Mouse (Mus musculus) neural tube, embryonic 11.5 days (tissue): Measurements from ENCODE around the gene AI481877. TPM values are rescaled to one million over a fixed set of nuclear protein-coding genes. Genes with fewer than 3 reads are reported as not detected.

Experiments used
- ATAC-seq: fragments of 200-750 bp; cut with Nextera tagmentation; 2 replicates; pipeline ENCODE4 v1.8.0; 2017; ENCODE audit warnings: moderate number of reproducible peaks, mild to moderate bottlenecking, moderate TSS enrichment, moderate library complexity; ENCODE audit not compliant: insufficient read depth, low FRiP score, low TSS enrichment
- DNase-seq: peaks from one replicate; pipeline ENCODE4 v3.0.0-alpha.2; 2015; ENCODE audit warnings: low spot score
- H3K27ac ChIP-seq: fragments of 300-500 bp; sonication (generic); 2 replicates; pipeline ENCODE4 v1.5.1; 2014; ENCODE audit warnings: low read depth, mild to moderate bottlenecking, low read length
- H3K27me3 ChIP-seq: fragments of 300-500 bp; sonication (generic); 2 replicates; pipeline ENCODE4 v1.6.1; 2014; ENCODE audit warnings: mild to moderate bottlenecking, low read length, mixed read lengths; ENCODE audit not compliant: control insufficient read depth, insufficient read depth
- H3K36me3 ChIP-seq: fragments of 300-500 bp; sonication (generic); 2 replicates; pipeline ENCODE4 v1.6.1; 2014; ENCODE audit warnings: mild to moderate bottlenecking, low read length, moderate library complexity, mixed read lengths; ENCODE audit not compliant: control insufficient read depth, insufficient read depth
- H3K4me1 ChIP-seq: fragments of 300-500 bp; sonication (generic); 2 replicates; pipeline ENCODE4 v1.6.1; 2014; ENCODE audit warnings: low read length, mixed read lengths; ENCODE audit not compliant: control insufficient read depth, insufficient read depth
- H3K4me2 ChIP-seq: fragments of 300-500 bp; sonication (generic); 2 replicates; pipeline ENCODE4 v1.6.1; 2014; ENCODE audit warnings: low read depth, mild to moderate bottlenecking, moderate library complexity
- H3K4me3 ChIP-seq: fragments of 300-500 bp; sonication (generic); 2 replicates; pipeline ENCODE4 v1.5.1; 2014; ENCODE audit warnings: low read depth, low read length
- H3K9ac ChIP-seq: fragments of 300-500 bp; sonication (generic); 2 replicates; pipeline ENCODE4 v1.6.1; 2014; ENCODE audit warnings: mild to moderate bottlenecking, low read length
- H3K9me3 ChIP-seq: fragments of 300-500 bp; sonication (generic); 2 replicates; pipeline ENCODE4 v1.6.1; 2016; ENCODE audit warnings: low read length; ENCODE audit not compliant: control insufficient read depth
- WGBS: fragments of 180-500 bp; shearing (Covaris S2); extraction: QIAGEN DNeasy Blood & Tissue Kit; methylation state at CpG from one replicate; pipeline ENCODE4 v1.1.7; 2014; 5-methylcytosine and 5-hydroxymethylcytosine counted together
- polyA plus RNA-seq: library from polyadenylated mRNA; unstranded; fragments of >200 nt; fragmentation: Nextera tagmentation; extraction: Ambion mirVana; gene quantifications from 2 replicates; pipeline ENCODE4 v1.2.1, GENCODE M21; 2014

AI481877 gene
- polyA plus RNA-seq, 1 experiment from 2014 or later, result not detected

DNA sequence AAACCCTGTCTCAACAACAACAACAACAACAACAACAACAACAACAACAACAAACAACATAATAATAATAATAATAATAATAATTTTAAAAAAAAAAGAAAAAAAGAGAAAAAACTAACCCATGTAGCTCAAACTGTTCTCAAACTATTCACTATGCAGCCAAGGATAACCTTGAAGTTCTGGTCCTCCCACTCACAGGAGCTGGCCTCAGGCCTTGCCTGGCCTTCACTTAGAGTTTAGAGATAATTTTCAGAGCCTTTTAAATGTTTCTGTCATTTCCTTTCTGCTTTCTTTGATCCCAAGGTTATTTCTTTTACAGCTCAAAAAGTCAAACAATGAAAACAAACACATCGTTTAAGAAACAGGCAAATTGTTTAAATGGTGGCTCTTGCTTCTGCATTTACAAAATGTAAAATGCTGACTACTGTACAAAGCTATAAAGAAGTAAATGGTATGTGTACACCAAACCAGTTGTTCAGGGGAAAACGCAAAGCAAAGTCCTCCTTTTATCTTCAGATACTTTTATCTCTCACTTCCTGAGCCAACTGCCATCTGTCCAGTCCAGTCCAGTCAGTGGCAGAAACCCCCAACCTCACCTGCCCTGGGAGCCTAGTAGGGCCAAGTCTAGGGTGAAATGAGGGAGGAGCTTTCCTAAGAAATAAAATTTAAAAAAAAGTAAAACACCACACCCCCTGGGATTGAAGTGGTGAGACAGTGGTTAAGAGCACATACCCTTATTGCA is 34.6 kb upstream of the AI481877 start:
- no peak overlapping the region for H3K4me2 ChIP-seq
- no peak for ATAC-seq
- H3K27ac ChIP-seq, result no peak overlapping the region
- no peaks in the 10 kb centered on the region for H3K4me1 ChIP-seq
- 82% methylated on average over 2 of the region's 2 CpGs for WGBS
- no peak overlapping the region for H3K9ac ChIP-seq
- no peaks in the 10 kb centered on the region for H3K36me3 ChIP-seq
- no peak overlapping the region for H3K4me3 ChIP-seq
- no peaks in the 10 kb centered on the region for H3K9me3 ChIP-seq
- DNase-seq, result no peak
- no peaks in the 10 kb centered on the region for H3K27me3 ChIP-seq

DNA sequence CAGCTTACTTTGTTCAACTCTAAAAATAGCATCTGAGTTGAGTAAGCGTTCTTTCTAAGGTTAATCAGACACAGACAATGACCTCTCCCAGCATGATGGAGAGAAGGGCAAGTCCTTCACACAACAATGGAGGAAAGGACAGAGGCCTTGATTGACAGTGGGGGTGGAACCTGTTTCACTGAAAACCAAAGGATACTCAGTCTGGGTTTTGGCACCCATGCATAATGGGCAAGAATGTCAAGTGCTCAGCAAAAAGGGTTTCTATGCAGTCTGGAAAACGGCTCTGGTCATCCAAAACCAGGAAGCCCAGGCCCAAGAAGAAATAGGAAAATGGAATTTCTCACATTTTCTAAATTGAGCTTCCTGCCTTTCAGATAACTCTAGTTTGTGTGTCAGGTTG is 33.8 kb upstream of the AI481877 start:
- H3K4me1 ChIP-seq, result no peaks in the 10 kb centered on the region
- no peaks in the 10 kb centered on the region for H3K36me3 ChIP-seq
- no peaks in the 10 kb centered on the region for H3K27me3 ChIP-seq
- H3K4me3 ChIP-seq, result no peak overlapping the region
- WGBS, result 37% methylated on average over 2 of the region's 2 CpGs
- DNase-seq (no peak), ATAC-seq (no peak)
- H3K9ac ChIP-seq, result no peak overlapping the region
- H3K27ac ChIP-seq, result no peak overlapping the region
- no peaks in the 10 kb centered on the region for H3K9me3 ChIP-seq
- no peak overlapping the region for H3K4me2 ChIP-seq

GRCm38 (mm10) chr4:59169981-59170380 is 31.2 kb upstream of the AI481877 start:
- Histone ChIP-seq H3K27me3 (no peaks in the 10 kb centered on the region), H3K36me3 (no peaks in the 10 kb centered on the region), H3K9ac (no peak overlapping the region), H3K4me3 (no peak overlapping the region), H3K9me3 (no peaks in the 10 kb centered on the region), H3K4me2 (no peak overlapping the region), H3K4me1 (no peaks in the 10 kb centered on the region), H3K27ac (no peak overlapping the region)
- no peak for DNase-seq
- ATAC-seq, result no peak
- 88% methylated on average over 5 of the region's 5 CpGs for WGBS

DNA sequence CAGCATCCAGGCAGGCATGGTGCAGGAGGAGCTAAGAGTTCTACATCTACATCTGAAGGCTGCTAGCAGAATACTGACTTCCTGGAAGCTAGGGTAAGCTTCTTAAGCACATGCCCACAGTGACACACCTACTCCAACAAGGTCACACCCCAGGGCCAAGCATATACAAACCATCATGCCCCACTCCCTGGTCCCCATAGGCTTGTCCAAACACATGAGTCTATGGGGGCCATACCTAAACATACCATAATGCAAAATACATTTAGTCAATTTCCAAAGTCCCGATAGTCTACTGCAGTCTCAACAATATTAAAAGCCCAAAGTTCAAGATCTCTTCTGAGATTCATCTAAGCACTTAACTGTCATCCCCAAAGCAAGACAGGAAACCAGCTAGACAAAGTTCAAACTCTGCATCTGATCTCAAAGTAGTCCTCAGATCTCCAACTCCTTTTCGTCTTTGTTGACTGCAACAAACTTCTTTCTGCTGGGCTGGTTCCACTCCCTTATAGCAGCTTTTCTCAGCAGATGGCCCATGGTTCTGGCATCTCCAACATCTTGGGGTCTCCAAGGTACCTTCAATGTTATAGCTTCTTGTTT is 28.6 kb upstream of the AI481877 start:
- Histone ChIP-seq H3K36me3 (no peaks in the 10 kb centered on the region), H3K4me1 (no peaks in the 10 kb centered on the region), H3K4me3 (no peak overlapping the region), H3K27me3 (no peaks in the 10 kb centered on the region), H3K9ac (no peak overlapping the region), H3K9me3 (no peaks in the 10 kb centered on the region), H3K4me2 (no peak overlapping the region), H3K27ac (no peak overlapping the region)
- ATAC-seq, result no peak
- no peak for DNase-seq
- 95% methylated on average over 2 of the region's 2 CpGs for WGBS

GRCm38 (mm10) chr4:59164034-59164433 is 25.3 kb upstream of the AI481877 start:
- Histone ChIP-seq H3K4me2 (no peak overlapping the region), H3K27ac (no peak overlapping the region)
- WGBS, result 86% methylated on average over 2 of the region's 2 CpGs

DNA sequence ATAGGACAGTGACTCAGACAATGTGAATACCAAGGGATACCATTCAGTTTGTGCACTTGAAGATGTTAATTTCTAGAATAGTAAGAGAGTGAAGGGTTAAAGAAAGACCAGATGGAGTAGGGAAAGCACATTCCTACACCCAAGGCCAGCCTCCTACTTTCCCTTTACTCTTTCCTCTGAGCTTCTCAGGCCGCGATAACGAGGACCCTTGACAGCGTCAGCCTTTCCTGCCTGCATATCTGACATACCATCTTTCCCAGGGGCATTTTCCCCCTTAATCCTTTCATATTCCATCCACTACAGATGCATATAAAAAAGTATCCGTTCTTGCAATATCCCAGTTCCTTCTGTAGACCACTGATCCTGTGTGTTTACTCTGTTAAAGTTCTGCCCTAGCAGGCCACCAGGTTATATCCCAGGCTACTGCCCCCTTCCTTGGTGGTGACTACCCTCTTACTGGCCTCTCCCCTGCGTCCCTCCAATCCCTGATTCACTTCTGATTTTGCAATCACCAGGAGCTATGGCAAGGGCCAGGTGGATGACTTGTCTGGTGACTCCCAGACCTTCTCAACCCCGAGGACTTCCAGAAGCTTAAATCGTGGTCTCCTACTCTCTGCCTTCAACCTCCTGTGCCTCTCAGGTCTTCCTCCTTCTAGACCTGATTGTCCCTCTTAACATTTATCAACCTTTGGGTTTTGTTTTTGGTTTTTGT is 22.3 kb upstream of the AI481877 start:
- no peaks in the 10 kb centered on the region for H3K36me3 ChIP-seq
- no peak overlapping the region for H3K9ac ChIP-seq
- H3K27me3 ChIP-seq, result no peaks in the 10 kb centered on the region
- no peak for DNase-seq
- H3K27ac ChIP-seq, result no peak overlapping the region
- no peaks in the 10 kb centered on the region for H3K4me1 ChIP-seq
- H3K4me3 ChIP-seq, result no peak overlapping the region
- no peak for ATAC-seq
- 75% methylated on average over 8 of the region's 8 CpGs for WGBS
- H3K9me3 ChIP-seq, result no peaks in the 10 kb centered on the region
- no peak overlapping the region for H3K4me2 ChIP-seq

More at GRCm38 (mm10) chr4:59164034-59164433, 25.3 kb upstream of the AI481877 start:
- no peaks in the 10 kb centered on the region for H3K36me3 ChIP-seq
- DNase-seq, result no peak
- H3K4me3 ChIP-seq, result no peak overlapping the region
- no peaks in the 10 kb centered on the region for H3K4me1 ChIP-seq
- no peaks in the 10 kb centered on the region for H3K27me3 ChIP-seq
- H3K9me3 ChIP-seq, result no peaks in the 10 kb centered on the region
- no peak for ATAC-seq
- no peak overlapping the region for H3K9ac ChIP-seq

DNA sequence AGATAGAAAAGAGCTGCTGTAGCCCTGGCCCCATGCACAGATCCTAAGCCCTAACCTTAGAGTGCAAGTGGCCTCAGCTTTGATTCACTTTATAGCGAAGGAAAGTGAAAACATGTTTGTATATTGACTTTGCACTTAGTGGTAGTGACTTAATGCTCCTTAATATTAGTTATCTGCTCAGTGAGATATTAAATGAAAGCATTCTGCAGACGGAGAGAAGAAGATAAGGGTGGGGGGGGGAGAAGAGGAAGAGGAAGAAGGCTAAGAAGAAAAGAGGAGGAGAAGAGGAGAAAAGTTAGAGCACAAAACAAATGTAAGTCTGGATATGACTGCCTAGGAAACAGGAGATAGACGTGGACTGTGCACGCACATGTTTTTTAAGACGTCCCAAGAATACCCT is 21.5 kb upstream of the AI481877 start:
- 90% methylated on average over 5 of the region's 5 CpGs for WGBS
- no peaks in the 10 kb centered on the region for H3K36me3 ChIP-seq
- H3K27ac ChIP-seq, result no peak overlapping the region
- H3K4me1 ChIP-seq, result no peaks in the 10 kb centered on the region
- no peaks in the 10 kb centered on the region for H3K9me3 ChIP-seq
- no peak overlapping the region for H3K9ac ChIP-seq
- no peak overlapping the region for H3K4me3 ChIP-seq
- DNase-seq, result no peak
- ATAC-seq, result no peak
- H3K27me3 ChIP-seq, result no peaks in the 10 kb centered on the region
- no peak overlapping the region for H3K4me2 ChIP-seq

DNA sequence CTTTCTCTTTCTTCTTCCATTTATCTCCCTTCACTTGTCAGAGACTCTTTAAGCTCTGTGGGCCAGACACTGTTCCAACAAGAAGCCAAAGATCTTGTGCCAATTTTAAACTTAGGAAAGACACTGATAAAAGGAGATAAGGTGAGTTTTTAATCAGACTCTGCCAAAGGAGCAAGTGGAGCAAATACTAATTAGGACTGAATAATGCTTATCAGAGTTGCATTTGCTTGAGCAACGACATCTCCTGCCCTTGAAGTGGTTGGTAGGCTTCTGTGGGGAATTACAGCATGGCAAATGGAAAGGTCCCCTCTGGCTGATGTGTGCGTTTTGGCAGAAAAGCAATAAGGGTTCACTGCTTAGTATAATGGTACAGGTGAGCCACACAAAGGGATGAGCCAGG is 18.9 kb upstream of the AI481877 start:
- no peak overlapping the region for H3K4me2 ChIP-seq
- no peaks in the 10 kb centered on the region for H3K4me1 ChIP-seq
- WGBS, result 82% methylated on average over 2 of the region's 2 CpGs
- DNase-seq (no peak), ATAC-seq (no peak)
- no peaks in the 10 kb centered on the region for H3K36me3 ChIP-seq
- H3K27me3 ChIP-seq, result no peaks in the 10 kb centered on the region
- no peaks in the 10 kb centered on the region for H3K9me3 ChIP-seq
- H3K27ac ChIP-seq, result no peak overlapping the region
- no peak overlapping the region for H3K4me3 ChIP-seq
- H3K9ac ChIP-seq, result no peak overlapping the region
